Mouse (Mus musculus): Measurements from ENCODE around the gene Lrit2. TPM values are rescaled to one million over a fixed set of nuclear protein-coding genes. Genes with fewer than 3 reads are reported as not detected.

Gene Lrit2
- not detected in 2 replicates for polyA plus RNA-seq (2015; fragmentation: Nextera tagmentation; extraction: Ambion mirVana)

GRCm38 (mm10) chr14:37067629-37068028 is at the start of gene Lrit2:
Gene Lrit2 (plus strand): TSS chr14:37067929.
- Histone ChIP-seq H3K9ac (no peak within 1 kb of the TSS), H3K4me2 (replicated peaks) (no peak within 1 kb of the TSS), H3K4me3 (replicated peaks) (no peak within 1 kb of the TSS), H3K27ac (replicated peaks) (no peak within 1 kb of the TSS), H3K36me3 (no peaks in the 10 kb centered on the region), H3K4me1 (no peaks in the 10 kb centered on the region), H3K27me3 (no peaks in the 10 kb centered on the region), H3K9me3 (replicated peaks) (no peaks in the 10 kb centered on the region)
- no peak for ATAC-seq (ENCODE audit: insufficient number of reproducible peaks, low FRiP score, low TSS enrichment, low read depth)
- 71% methylated on average over 5 of the region's 5 CpGs for WGBS

- no peaks in the 10 kb centered on the region for H3K9me3 ChIP-seq (replicated peaks)
- no peaks in the 10 kb centered on the region for H3K4me1 ChIP-seq
- no peaks in the 10 kb centered on the region for H3K27me3 ChIP-seq
- H3K4me3 ChIP-seq (replicated peaks) = no peak overlapping the region
- WGBS = 73% methylated on average over 4 of the region's 4 CpGs
- ATAC-seq (ENCODE audit: insufficient number of reproducible peaks, low FRiP score, low TSS enrichment, low read depth) = no peak
- H3K36me3 ChIP-seq = no peaks in the 10 kb centered on the region
- H3K4me2 ChIP-seq (replicated peaks) = no peak overlapping the region
- no peak overlapping the region for H3K27ac ChIP-seq (replicated peaks)
- H3K9ac ChIP-seq = no peak overlapping the region
Measured at GRCm38 (mm10) chr14:37027248-37027933, 40.3 kb upstream of the Lrit2 start.

GRCm38 (mm10) chr14:37027951-37028350 is 39.8 kb upstream of the Lrit2 start:
- no peaks in the 10 kb centered on the region for H3K4me1 ChIP-seq

GRCm38 (mm10) chr14:37028555-37028954 is 39.2 kb upstream of the Lrit2 start:
- H3K27me3 ChIP-seq = no peaks in the 10 kb centered on the region
- H3K4me1 ChIP-seq = no peaks in the 10 kb centered on the region
- no peak overlapping the region for H3K4me3 ChIP-seq (replicated peaks)
- no peaks in the 10 kb centered on the region for H3K36me3 ChIP-seq
- no peak overlapping the region for H3K9ac ChIP-seq
- no peak overlapping the region for H3K4me2 ChIP-seq (replicated peaks)
- ATAC-seq (ENCODE audit: insufficient number of reproducible peaks, low FRiP score, low TSS enrichment, low read depth) = no peak
- WGBS = 85% methylated on average over 3 of the region's 3 CpGs
- no peak overlapping the region for H3K27ac ChIP-seq (replicated peaks)
- no peaks in the 10 kb centered on the region for H3K9me3 ChIP-seq (replicated peaks)

More at GRCm38 (mm10) chr14:37027951-37028350, 39.8 kb upstream of the Lrit2 start:
- no peak for ATAC-seq (ENCODE audit: insufficient number of reproducible peaks, low FRiP score, low TSS enrichment, low read depth)
- Histone ChIP-seq H3K4me3 (replicated peaks) (no peak overlapping the region), H3K27me3 (no peaks in the 10 kb centered on the region), H3K9ac (no peak overlapping the region), H3K27ac (replicated peaks) (no peak overlapping the region), H3K36me3 (no peaks in the 10 kb centered on the region), H3K9me3 (replicated peaks) (no peaks in the 10 kb centered on the region), H3K4me2 (replicated peaks) (no peak overlapping the region)
- 92% methylated on average over 3 of the region's 3 CpGs for WGBS

GRCm38 (mm10) chr14:37032481-37033104 is 35.1 kb upstream of the Lrit2 start:
- Histone ChIP-seq H3K9me3 (replicated peaks) (no peaks in the 10 kb centered on the region), H3K9ac (no peak overlapping the region), H3K4me3 (replicated peaks) (no peak overlapping the region), H3K27me3 (no peaks in the 10 kb centered on the region), H3K27ac (replicated peaks) (no peak overlapping the region), H3K4me1 (no peaks in the 10 kb centered on the region), H3K4me2 (replicated peaks) (no peak overlapping the region), H3K36me3 (no peaks in the 10 kb centered on the region)
- peak; percentile 57; the same call in 1 of the 2 replicates for ATAC-seq (ENCODE audit: insufficient number of reproducible peaks, low FRiP score, low TSS enrichment, low read depth)
- WGBS = 65% methylated on average over 11 of the region's 11 CpGs

GRCm38 (mm10) chr14:37033241-37033640 is 34.5 kb upstream of the Lrit2 start:
- Histone ChIP-seq H3K36me3 (no peaks in the 10 kb centered on the region), H3K9ac (no peak overlapping the region), H3K4me3 (replicated peaks) (no peak overlapping the region), H3K4me2 (replicated peaks) (no peak overlapping the region), H3K27ac (replicated peaks) (no peak overlapping the region), H3K27me3 (no peaks in the 10 kb centered on the region), H3K9me3 (replicated peaks) (no peaks in the 10 kb centered on the region), H3K4me1 (no peaks in the 10 kb centered on the region)
- no peak for ATAC-seq (ENCODE audit: insufficient number of reproducible peaks, low FRiP score, low TSS enrichment, low read depth)
- WGBS = 15% methylated on average over 7 of the region's 7 CpGs

GRCm38 (mm10) chr14:37034432-37034831 is 33.3 kb upstream of the Lrit2 start:
- WGBS = 39% methylated on average over 5 of the region's 5 CpGs
- Histone ChIP-seq H3K4me1 (no peaks in the 10 kb centered on the region), H3K4me3 (replicated peaks) (no peak overlapping the region), H3K27me3 (no peaks in the 10 kb centered on the region), H3K27ac (replicated peaks) (no peak overlapping the region), H3K9ac (no peak overlapping the region), H3K9me3 (replicated peaks) (no peaks in the 10 kb centered on the region), H3K36me3 (no peaks in the 10 kb centered on the region), H3K4me2 (replicated peaks) (no peak overlapping the region)
- ATAC-seq (ENCODE audit: insufficient number of reproducible peaks, low FRiP score, low TSS enrichment, low read depth) = no peak

- Histone ChIP-seq H3K4me1 (no peaks in the 10 kb centered on the region), H3K4me3 (replicated peaks) (no peak within 1 kb of the TSS), H3K4me2 (replicated peaks) (no peak within 1 kb of the TSS), H3K9me3 (replicated peaks) (no peaks in the 10 kb centered on the region), H3K9ac (no peak within 1 kb of the TSS), H3K27ac (replicated peaks) (no peak within 1 kb of the TSS), H3K27me3 (no peaks in the 10 kb centered on the region), H3K36me3 (no peaks in the 10 kb centered on the region)
- peak; percentile 11; the same call in 1 of the 2 replicates for ATAC-seq (ENCODE audit: insufficient number of reproducible peaks, low FRiP score, low TSS enrichment, low read depth)
- 52% methylated on average over 1 of the region's 1 CpGs for WGBS
Measured at GRCm38 (mm10) chr14:37048914-37049410, 18.8 kb upstream of the Lrit2 start, which contains the start of gene Rgr. Gene Rgr (minus strand): TSS chr14:37048964.

GRCm38 (mm10) chr14:37064849-37065248 is 2.9 kb upstream of the Lrit2 start:
- H3K9ac ChIP-seq = no peak overlapping the region
- no peak overlapping the region for H3K4me2 ChIP-seq (replicated peaks)
- H3K27ac ChIP-seq (replicated peaks) = no peak overlapping the region
- H3K9me3 ChIP-seq (replicated peaks) = no peaks in the 10 kb centered on the region
- H3K4me3 ChIP-seq (replicated peaks) = no peak overlapping the region
- H3K27me3 ChIP-seq = no peaks in the 10 kb centered on the region
- 67% methylated on average over 2 of the region's 2 CpGs for WGBS
- H3K36me3 ChIP-seq = no peaks in the 10 kb centered on the region
- H3K4me1 ChIP-seq = no peaks in the 10 kb centered on the region
- ATAC-seq (ENCODE audit: insufficient number of reproducible peaks, low FRiP score, low TSS enrichment, low read depth) = no peak

- H3K4me1 ChIP-seq = no peaks in the 10 kb centered on the region
- H3K9me3 ChIP-seq (replicated peaks) = no peaks in the 10 kb centered on the region
- H3K4me3 ChIP-seq (replicated peaks) = no peak overlapping the region
- H3K9ac ChIP-seq = no peak overlapping the region
- 54% methylated on average over 2 of the region's 2 CpGs for WGBS
- no peaks in the 10 kb centered on the region for H3K27me3 ChIP-seq
- no peak for ATAC-seq (ENCODE audit: insufficient number of reproducible peaks, low FRiP score, low TSS enrichment, low read depth)
- H3K36me3 ChIP-seq = no peaks in the 10 kb centered on the region
- no peak overlapping the region for H3K27ac ChIP-seq (replicated peaks)
- no peak overlapping the region for H3K4me2 ChIP-seq (replicated peaks)
Measured at GRCm38 (mm10) chr14:37066636-37067035, 1.1 kb upstream of the Lrit2 start.

- no peaks in the 10 kb centered on the region for H3K9me3 ChIP-seq (replicated peaks)
- H3K4me1 ChIP-seq = no peaks in the 10 kb centered on the region
- no peak overlapping the region for H3K4me2 ChIP-seq (replicated peaks)
- no peak overlapping the region for H3K4me3 ChIP-seq (replicated peaks)
- ATAC-seq (ENCODE audit: insufficient number of reproducible peaks, low FRiP score, low TSS enrichment, low read depth) = no peak
- H3K9ac ChIP-seq = no peak overlapping the region
- H3K27me3 ChIP-seq = no peaks in the 10 kb centered on the region
- WGBS = 14% methylated on average over 9 of the region's 9 CpGs
- H3K27ac ChIP-seq (replicated peaks) = no peak overlapping the region
- H3K36me3 ChIP-seq = no peaks in the 10 kb centered on the region
Measured at GRCm38 (mm10) chr14:37068516-37068915, 787 bp downstream of the Lrit2 start.

Measured in embryonic facial prominence, embryonic 15.5 days (tissue).